Mouse (Mus musculus): Measurements from ENCODE around the gene Slc31a2.

GRCm38 (mm10) chr4:62286992-62287900 lies 24.9 kb downstream of the Slc31a2 start:
- no peak for TF ChIP-seq CTCF (conservative IDR thresholded peaks at IDR 0.05; ENCODE audit: insufficient read depth, insufficient read length, low read depth, low read length)
- TF ChIP-seq POLR2A (IDR thresholded peaks at IDR 0.05; ENCODE audit: low read depth, low read length), result no peak
